Mouse (Mus musculus): ENCODE results near the gene Tob1. TPM values are rescaled to one million over a fixed set of nuclear protein-coding genes. Genes with fewer than 3 reads are reported as not detected.

The Tob1 gene
- polyA plus RNA-seq, 1 experiment from 2014 or later: 44.0 TPM

- Histone ChIP-seq H3K27me3 (ENCODE audit: control insufficient read depth, insufficient read depth, low read length) (no peaks in the 10 kb centered on the region), H3K9ac (ENCODE audit: low read length) (no peak overlapping the region), H3K4me3 (ENCODE audit: low read depth, low read length) (no peak overlapping the region), H3K27ac (ENCODE audit: low read depth, low read length) (no peak overlapping the region), H3K4me2 (ENCODE audit: low read depth, low read length, severe bottlenecking) (no peak overlapping the region), H3K4me1 (replicated peaks; ENCODE audit: control insufficient read depth, insufficient read depth, low read length) (no peaks in the 10 kb centered on the region), H3K9me3 (ENCODE audit: control insufficient read depth, low read length) (no peaks in the 10 kb centered on the region), H3K36me3 (ENCODE audit: control insufficient read depth, insufficient read depth, low read length) (no peaks in the 10 kb centered on the region)
- WGBS: 86% methylated on average over 2 of the region's 2 CpGs
- ATAC-seq (replicated peaks; ENCODE audit: low FRiP score) (no peak), DNase-seq (ENCODE audit: low spot score) (no peak)
These were observed 27.6 kb upstream of the Tob1 start for GRCm38 (mm10) chr11:94183671-94184070.

- Histone ChIP-seq H3K9ac (ENCODE audit: low read length) (no peak overlapping the region), H3K36me3 (ENCODE audit: control insufficient read depth, insufficient read depth, low read length) (no peaks in the 10 kb centered on the region), H3K4me1 (replicated peaks; ENCODE audit: control insufficient read depth, insufficient read depth, low read length) (0 out of 2 replicates have a peak, but pooled peaks cover 1% of the 10 kb centered on the region), H3K9me3 (ENCODE audit: control insufficient read depth, low read length) (no peaks in the 10 kb centered on the region), H3K4me3 (ENCODE audit: low read depth, low read length) (no peak overlapping the region), H3K27me3 (ENCODE audit: control insufficient read depth, insufficient read depth, low read length) (no peaks in the 10 kb centered on the region), H3K27ac (ENCODE audit: low read depth, low read length) (no peak overlapping the region), H3K4me2 (ENCODE audit: low read depth, low read length, severe bottlenecking) (no peak overlapping the region)
- DNase-seq (ENCODE audit: low spot score) (no peak), ATAC-seq (replicated peaks; ENCODE audit: low FRiP score) (no peak)
- 78% methylated on average over 10 of the region's 10 CpGs for WGBS
These were observed 21.7 kb upstream of the Tob1 start for GRCm38 (mm10) chr11:94189579-94189978.

GRCm38 (mm10) chr11:94190665-94191064 lies 20.6 kb upstream of the Tob1 start:
- ATAC-seq (replicated peaks; ENCODE audit: low FRiP score) (no peak), DNase-seq (ENCODE audit: low spot score) (no peak)
- Histone ChIP-seq H3K4me1 (replicated peaks; ENCODE audit: control insufficient read depth, insufficient read depth, low read length) (0 out of 2 replicates have a peak, but pooled peaks cover 3% of the 10 kb centered on the region), H3K4me2 (ENCODE audit: low read depth, low read length, severe bottlenecking) (no peak overlapping the region), H3K27ac (ENCODE audit: low read depth, low read length) (no peak overlapping the region), H3K9ac (ENCODE audit: low read length) (no peak overlapping the region), H3K27me3 (ENCODE audit: control insufficient read depth, insufficient read depth, low read length) (no peaks in the 10 kb centered on the region), H3K36me3 (ENCODE audit: control insufficient read depth, insufficient read depth, low read length) (no peaks in the 10 kb centered on the region), H3K4me3 (ENCODE audit: low read depth, low read length) (no peak overlapping the region), H3K9me3 (ENCODE audit: control insufficient read depth, low read length) (no peaks in the 10 kb centered on the region)
- WGBS: 85% methylated on average over 5 of the region's 5 CpGs

- Histone ChIP-seq H3K4me1 (replicated peaks; ENCODE audit: control insufficient read depth, insufficient read depth, low read length) (0 out of 2 replicates have a peak, but pooled peaks cover 3% of the 10 kb centered on the region), H3K27me3 (ENCODE audit: control insufficient read depth, insufficient read depth, low read length) (no peaks in the 10 kb centered on the region), H3K9ac (ENCODE audit: low read length) (no peak overlapping the region), H3K27ac (ENCODE audit: low read depth, low read length) (no peak overlapping the region), H3K36me3 (ENCODE audit: control insufficient read depth, insufficient read depth, low read length) (no peaks in the 10 kb centered on the region), H3K9me3 (ENCODE audit: control insufficient read depth, low read length) (no peaks in the 10 kb centered on the region), H3K4me3 (ENCODE audit: low read depth, low read length) (no peak overlapping the region), H3K4me2 (ENCODE audit: low read depth, low read length, severe bottlenecking) (no peak overlapping the region)
- DNase-seq (ENCODE audit: low spot score) (no peak), ATAC-seq (replicated peaks; ENCODE audit: low FRiP score) (no peak)
- 81% methylated on average over 2 of the region's 2 CpGs for WGBS
These were observed 18.1 kb upstream of the Tob1 start for GRCm38 (mm10) chr11:94193109-94193508.

GRCm38 (mm10) chr11:94196311-94196710 lies 14.9 kb upstream of the Tob1 start:
- H3K4me1 ChIP-seq (replicated peaks; ENCODE audit: control insufficient read depth, insufficient read depth, low read length): 0 out of 2 replicates have a peak, but pooled peaks cover 3% of the 10 kb centered on the region
- no peak overlapping the region for H3K9ac ChIP-seq (ENCODE audit: low read length)
- ATAC-seq (replicated peaks; ENCODE audit: low FRiP score): no peak
- H3K4me3 ChIP-seq (ENCODE audit: low read depth, low read length): no peak overlapping the region
- DNase-seq (ENCODE audit: low spot score): no peak
- H3K9me3 ChIP-seq (ENCODE audit: control insufficient read depth, low read length): no peaks in the 10 kb centered on the region
- no peaks in the 10 kb centered on the region for H3K27me3 ChIP-seq (ENCODE audit: control insufficient read depth, insufficient read depth, low read length)
- WGBS: 88% methylated on average over 3 of the region's 3 CpGs
- no peaks in the 10 kb centered on the region for H3K36me3 ChIP-seq (ENCODE audit: control insufficient read depth, insufficient read depth, low read length)
- no peak overlapping the region for H3K27ac ChIP-seq (ENCODE audit: low read depth, low read length)
- no peak overlapping the region for H3K4me2 ChIP-seq (ENCODE audit: low read depth, low read length, severe bottlenecking)

- 86% methylated on average over 7 of the region's 7 CpGs for WGBS
- no peaks in the 10 kb centered on the region for H3K36me3 ChIP-seq (ENCODE audit: control insufficient read depth, insufficient read depth, low read length)
- no peak overlapping the region for H3K9ac ChIP-seq (ENCODE audit: low read length)
- H3K4me3 ChIP-seq (ENCODE audit: low read depth, low read length): no peak overlapping the region
- no peak for ATAC-seq (replicated peaks; ENCODE audit: low FRiP score)
- no peaks in the 10 kb centered on the region for H3K9me3 ChIP-seq (ENCODE audit: control insufficient read depth, low read length)
- no peak for DNase-seq (ENCODE audit: low spot score)
- 0 out of 2 replicates have a peak, but pooled peaks cover 3% of the 10 kb centered on the region for H3K4me1 ChIP-seq (replicated peaks; ENCODE audit: control insufficient read depth, insufficient read depth, low read length)
- H3K27ac ChIP-seq (ENCODE audit: low read depth, low read length): no peak overlapping the region
- no peaks in the 10 kb centered on the region for H3K27me3 ChIP-seq (ENCODE audit: control insufficient read depth, insufficient read depth, low read length)
- no peak overlapping the region for H3K4me2 ChIP-seq (ENCODE audit: low read depth, low read length, severe bottlenecking)
These were observed 12.7 kb upstream of the Tob1 start for GRCm38 (mm10) chr11:94198405-94199146.

GRCm38 (mm10) chr11:94199771-94200170 lies 11.5 kb upstream of the Tob1 start:
- WGBS: 81% methylated on average over 2 of the region's 2 CpGs

GRCm38 (mm10) chr11:94200422-94200821 lies 10.8 kb upstream of the Tob1 start:
- no peaks in the 10 kb centered on the region for H3K4me1 ChIP-seq (replicated peaks; ENCODE audit: control insufficient read depth, insufficient read depth, low read length)
- no peaks in the 10 kb centered on the region for H3K27me3 ChIP-seq (ENCODE audit: control insufficient read depth, insufficient read depth, low read length)
- DNase-seq (ENCODE audit: low spot score) (no peak), ATAC-seq (replicated peaks; ENCODE audit: low FRiP score) (no peak)
- H3K9me3 ChIP-seq (ENCODE audit: control insufficient read depth, low read length): no peaks in the 10 kb centered on the region
- no peak overlapping the region for H3K9ac ChIP-seq (ENCODE audit: low read length)
- WGBS: 87% methylated on average over 4 of the region's 4 CpGs
- no peak overlapping the region for H3K4me2 ChIP-seq (ENCODE audit: low read depth, low read length, severe bottlenecking)
- H3K36me3 ChIP-seq (ENCODE audit: control insufficient read depth, insufficient read depth, low read length): no peaks in the 10 kb centered on the region
- no peak overlapping the region for H3K4me3 ChIP-seq (ENCODE audit: low read depth, low read length)
- no peak overlapping the region for H3K27ac ChIP-seq (ENCODE audit: low read depth, low read length)

More at GRCm38 (mm10) chr11:94199771-94200170, 11.5 kb upstream of the Tob1 start:
- no peaks in the 10 kb centered on the region for H3K9me3 ChIP-seq (ENCODE audit: control insufficient read depth, low read length)
- H3K4me3 ChIP-seq (ENCODE audit: low read depth, low read length): no peak overlapping the region
- ATAC-seq (replicated peaks; ENCODE audit: low FRiP score): no peak
- no peaks in the 10 kb centered on the region for H3K4me1 ChIP-seq (replicated peaks; ENCODE audit: control insufficient read depth, insufficient read depth, low read length)
- no peak overlapping the region for H3K4me2 ChIP-seq (ENCODE audit: low read depth, low read length, severe bottlenecking)
- H3K9ac ChIP-seq (ENCODE audit: low read length): no peak overlapping the region
- no peaks in the 10 kb centered on the region for H3K36me3 ChIP-seq (ENCODE audit: control insufficient read depth, insufficient read depth, low read length)
- H3K27me3 ChIP-seq (ENCODE audit: control insufficient read depth, insufficient read depth, low read length): no peaks in the 10 kb centered on the region
- no peak overlapping the region for H3K27ac ChIP-seq (ENCODE audit: low read depth, low read length)
- DNase-seq (ENCODE audit: low spot score): no peak

- no peaks in the 10 kb centered on the region for H3K36me3 ChIP-seq (ENCODE audit: control insufficient read depth, insufficient read depth, low read length)
- no peak overlapping the region for H3K27ac ChIP-seq (ENCODE audit: low read depth, low read length)
- DNase-seq (ENCODE audit: low spot score) (no peak), ATAC-seq (replicated peaks; ENCODE audit: low FRiP score) (no peak)
- WGBS: 94% methylated on average over 5 of the region's 5 CpGs
- H3K9ac ChIP-seq (ENCODE audit: low read length): no peak overlapping the region
- H3K4me1 ChIP-seq (replicated peaks; ENCODE audit: control insufficient read depth, insufficient read depth, low read length): peaks cover 4% of the 10 kb centered on the region; the same call in 1 of the 2 replicates
- no peak overlapping the region for H3K4me2 ChIP-seq (ENCODE audit: low read depth, low read length, severe bottlenecking)
- H3K9me3 ChIP-seq (ENCODE audit: control insufficient read depth, low read length): no peaks in the 10 kb centered on the region
- H3K27me3 ChIP-seq (ENCODE audit: control insufficient read depth, insufficient read depth, low read length): no peaks in the 10 kb centered on the region
- H3K4me3 ChIP-seq (ENCODE audit: low read depth, low read length): no peak overlapping the region
These were observed 9.1 kb upstream of the Tob1 start for GRCm38 (mm10) chr11:94202106-94202505.

Data from forebrain, embryonic 11.5 days (tissue).